Mouse (Mus musculus): Measurements from ENCODE around the gene Uevld.

DNA sequence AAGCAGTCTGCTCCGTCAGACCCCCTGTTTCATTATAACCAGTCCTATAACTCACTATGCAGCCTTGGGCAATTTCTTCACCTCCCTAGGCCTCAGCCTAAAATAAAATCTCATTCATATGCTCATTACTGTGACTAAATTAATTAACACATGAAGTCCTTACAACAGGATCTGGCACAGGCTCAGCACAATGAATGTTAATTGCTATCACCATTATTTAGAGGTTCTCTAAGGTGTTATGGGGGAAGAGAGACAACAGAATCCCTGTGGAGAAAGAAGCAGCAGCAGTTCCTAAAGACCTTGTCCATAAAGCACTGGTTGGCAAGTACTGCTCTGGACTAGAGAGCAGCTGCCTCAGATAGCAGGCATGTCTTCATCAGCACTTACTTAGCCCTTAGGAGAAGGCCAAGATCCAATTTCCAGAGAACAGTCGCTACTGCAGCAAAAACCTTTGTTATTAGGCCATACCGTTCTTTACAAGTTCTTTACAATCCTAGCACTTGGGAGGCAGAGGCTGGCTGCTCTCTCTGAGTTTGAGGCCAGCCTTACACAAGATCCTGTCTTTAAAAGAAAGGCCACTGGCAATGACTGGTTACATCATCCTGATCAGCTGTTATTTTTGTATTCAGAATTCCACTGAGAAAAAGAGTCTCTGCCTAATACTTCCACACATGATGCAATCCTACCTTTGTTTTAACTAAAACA lies 45.2 kb upstream of the Uevld start:
- TF ChIP-seq BHLHE40 (IDR thresholded peaks at IDR 0.05; ENCODE audit: low read depth, low read length) (no peak), CTCF (conservative IDR thresholded peaks at IDR 0.05 in 1 of 2, IDR thresholded peaks at IDR 0.05 in 1 of 2; ENCODE audit: low read depth in 2 of 2, low read length in 2 of 2) (no peak)
